Mouse (Mus musculus) common myeloid progenitor, adult 5-6 weeks (primary cell): ENCODE data around the gene Atrip. TPM values are rescaled to one million over a fixed set of nuclear protein-coding genes. Genes with fewer than 3 reads are reported as not detected.

Source experiments
- ATAC-seq: replicated peaks from 2 replicates; pipeline ENCODE4 v1.8.0; 2016; ENCODE audit warnings: low read depth, mild to moderate bottlenecking, moderate TSS enrichment, inconsistent platforms; ENCODE audit not compliant: poor library complexity, severe bottlenecking
- total RNA-seq: library from RNA; stranded (forward); fragments of 200-1000, 187-1606 nt; gene quantifications from 2 replicates; pipeline ENCODE4 v1.2.3, GENCODE M21; 2017

Atrip gene
- total RNA-seq, 1 experiment from 2014 or later = 22.5 TPM

DNA sequence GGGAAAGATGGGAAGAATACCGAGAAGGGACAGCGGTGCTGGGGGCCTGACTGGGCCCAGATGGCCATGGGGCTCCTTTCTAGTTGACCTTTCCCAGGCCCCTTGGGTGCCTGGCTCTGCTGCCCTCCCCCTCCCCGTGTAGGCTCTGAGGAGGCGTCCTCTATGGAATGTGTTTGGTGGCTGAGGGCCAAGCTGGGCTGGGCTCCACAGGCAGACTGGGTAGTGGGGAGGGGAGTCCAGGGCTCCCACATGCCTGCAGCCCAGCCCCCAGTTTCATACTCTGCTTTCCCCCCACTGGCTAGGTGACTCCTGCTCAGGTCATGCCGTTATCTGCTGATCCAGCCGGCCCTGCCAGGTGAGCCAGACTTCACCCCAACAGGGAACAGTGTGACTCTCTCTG is 25.0 kb upstream of the Atrip start:
- ATAC-seq = no peak

DNA sequence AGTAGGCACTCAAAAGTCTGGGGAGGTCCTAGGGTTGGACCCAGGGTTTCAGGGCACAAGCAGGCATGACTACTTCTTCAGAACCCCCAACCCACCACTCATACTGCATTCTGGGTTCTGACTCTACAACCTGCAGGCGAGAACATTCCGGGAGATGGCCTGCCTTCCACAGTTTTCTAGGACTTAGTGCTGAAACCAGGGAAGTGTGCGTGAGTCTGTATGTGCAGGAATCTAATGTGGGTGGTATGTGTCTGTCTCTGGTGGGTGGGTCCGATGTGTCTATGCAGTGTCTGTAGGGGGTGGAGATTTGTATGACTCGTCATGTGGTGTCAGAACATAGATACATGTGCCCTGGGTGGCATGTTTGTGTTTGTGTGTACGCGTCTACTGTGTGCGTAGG is 24.4 kb upstream of the Atrip start:
- ATAC-seq = no peak

DNA sequence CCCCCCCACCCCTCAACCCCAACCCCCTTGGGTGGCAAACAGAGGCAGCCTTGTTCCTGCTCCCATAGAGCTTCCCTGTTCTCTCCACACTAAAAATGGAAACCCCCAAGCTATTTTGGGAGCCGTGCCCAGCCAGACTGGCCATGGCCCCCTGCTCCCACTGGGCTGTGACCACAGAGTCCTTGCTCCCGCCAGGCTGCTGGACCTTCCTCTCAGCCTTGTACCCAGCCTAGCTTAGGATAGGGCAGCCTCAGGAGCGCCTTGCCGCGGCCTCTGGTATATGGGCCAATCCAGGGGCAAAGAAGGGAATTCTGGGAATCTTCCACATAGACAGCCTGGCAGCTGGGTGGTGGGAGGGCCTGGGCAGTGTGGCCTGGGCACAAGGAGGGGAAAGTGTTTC is 23.9 kb upstream of the Atrip start:
- no peak for ATAC-seq

DNA sequence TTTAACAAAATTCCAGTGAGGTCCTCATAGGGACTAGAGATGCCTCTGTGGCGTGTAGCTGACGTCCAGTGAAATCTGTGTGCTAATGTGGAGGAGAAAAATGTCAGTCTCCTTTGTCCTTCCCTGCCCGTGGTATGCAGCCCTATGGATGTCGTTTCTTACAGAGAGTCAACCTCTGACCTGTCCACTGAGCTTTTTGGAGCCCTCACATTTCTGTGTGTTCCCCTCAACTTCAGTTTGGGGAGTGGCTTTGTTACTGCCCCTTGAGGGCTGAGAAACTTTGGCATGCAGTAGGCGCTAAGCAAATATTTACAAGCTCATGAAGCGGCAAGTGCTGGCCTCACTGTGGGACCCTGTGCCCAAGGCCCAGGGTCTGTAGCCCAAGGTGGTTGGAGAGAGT is 23.4 kb upstream of the Atrip start:
- ATAC-seq = no peak

DNA sequence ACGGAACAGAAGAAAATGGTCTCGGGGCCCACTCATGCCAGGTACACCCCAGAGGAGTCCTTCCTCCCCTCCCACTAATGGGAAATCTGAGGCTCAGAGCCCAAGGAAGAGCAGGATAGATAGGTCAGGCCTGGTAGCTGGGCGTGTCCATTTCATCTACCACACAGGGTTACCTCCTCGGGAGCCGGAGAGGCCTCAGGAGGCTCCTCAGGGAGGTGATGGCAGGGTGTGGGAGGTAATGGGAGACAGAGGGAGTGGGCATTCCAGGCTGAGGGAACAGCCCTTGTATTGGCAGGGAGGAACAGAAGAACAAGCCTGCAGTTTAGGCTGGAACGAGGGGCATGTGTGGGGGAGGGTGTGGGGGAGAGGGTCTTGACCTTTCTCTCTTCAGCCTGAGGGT is 22.9 kb upstream of the Atrip start:
- ATAC-seq = no peak

DNA sequence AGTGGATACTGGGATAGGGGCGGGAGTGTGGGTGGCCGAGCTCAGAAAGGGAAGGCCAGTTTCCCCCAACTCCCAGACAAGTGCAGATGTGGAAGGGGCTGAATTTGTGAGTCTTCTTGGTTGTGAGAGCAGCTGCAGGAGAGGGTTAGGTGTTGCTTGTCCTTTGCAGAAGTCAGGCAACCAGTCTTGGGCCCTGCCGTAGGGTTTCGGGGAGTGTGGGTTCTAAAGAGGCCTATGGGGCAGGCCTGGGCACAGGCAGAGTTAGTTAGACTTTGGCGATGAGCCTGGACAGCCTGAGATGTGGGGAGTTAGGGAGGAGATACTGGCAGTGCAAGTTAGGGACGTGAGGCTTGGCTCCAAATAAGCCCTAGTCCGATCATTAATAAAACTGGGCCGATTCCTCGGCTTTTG is 22.3 kb upstream of the Atrip start:
- ATAC-seq = no peak

DNA sequence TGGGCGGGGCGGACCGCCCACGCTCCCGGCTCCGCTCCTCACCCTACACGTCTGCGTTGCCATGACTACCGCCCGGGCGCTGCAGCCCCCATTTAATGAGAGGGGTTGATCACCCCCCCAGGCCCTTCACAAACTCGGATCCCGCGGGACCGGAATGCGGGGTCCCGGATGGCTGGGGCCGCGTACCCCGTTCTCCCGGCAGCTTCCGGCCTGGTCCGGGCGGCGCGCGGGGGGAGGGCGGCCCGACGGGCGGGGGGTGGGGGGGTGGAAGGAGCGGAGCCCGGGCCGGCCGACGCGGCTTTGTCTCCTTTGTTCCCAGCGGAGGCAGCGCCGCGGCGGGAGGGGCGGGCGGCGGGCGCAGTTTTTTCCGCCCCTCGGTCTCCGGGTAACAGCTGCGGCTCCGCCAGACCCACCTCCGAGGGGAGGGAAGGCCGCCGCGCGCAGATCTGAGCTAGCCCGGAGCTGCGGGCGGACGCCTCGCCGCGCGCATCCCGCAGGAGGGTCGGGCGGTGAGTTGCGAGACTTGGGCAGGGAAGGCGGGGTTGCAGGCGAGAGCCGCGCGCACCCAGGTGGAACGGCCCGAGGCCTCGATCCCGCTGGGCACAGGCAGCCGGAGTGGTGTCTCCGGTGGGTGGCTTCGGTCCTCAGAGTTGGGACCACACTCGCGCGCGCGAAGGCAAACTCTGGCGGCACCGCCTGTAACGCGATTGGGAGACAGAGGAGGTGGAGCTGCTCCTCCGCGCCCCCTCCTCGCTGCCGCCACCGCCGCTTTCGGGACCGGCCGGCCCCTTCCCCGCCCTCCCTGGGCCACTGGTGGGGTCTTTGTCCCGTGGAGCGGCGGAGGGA is 21.4 kb upstream of the Atrip start, which contains the start of gene Plxnb1:
TSS of gene Plxnb1 (plus strand) at position 253 of the 846 bp plus-strand sequence.
- peak; percentile 51 for ATAC-seq

DNA sequence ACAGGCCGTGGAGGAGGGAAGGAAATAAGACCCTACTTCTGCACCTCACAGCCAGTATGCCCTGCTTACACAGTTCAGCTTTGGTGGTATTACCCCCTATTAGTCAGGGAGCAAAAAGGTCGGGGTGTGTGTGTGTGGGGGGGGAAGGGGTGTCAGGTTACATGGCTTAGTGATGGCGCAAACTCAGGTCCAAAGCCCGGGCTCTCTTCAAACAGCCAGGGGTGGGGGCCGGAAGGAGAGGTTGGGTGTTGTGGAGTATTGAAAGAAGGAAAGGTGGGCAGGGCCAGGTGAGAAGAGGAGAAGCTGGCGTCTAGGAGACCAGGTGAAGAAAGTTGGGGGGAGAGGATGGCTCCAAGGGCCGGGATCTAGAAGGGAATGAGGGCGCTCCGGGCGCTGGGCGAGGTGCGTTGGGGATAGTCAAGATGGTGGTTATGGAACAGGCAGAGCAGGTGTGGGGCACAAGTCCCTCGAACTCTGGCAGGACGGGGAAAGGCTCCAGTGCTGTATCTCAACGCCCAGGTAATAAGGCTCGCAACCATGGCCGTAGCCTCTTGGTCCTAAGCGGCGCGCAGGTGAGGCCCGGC is 20.7 kb upstream of the Atrip start:
- ATAC-seq = peak; percentile 17; the same call in 1 of the 2 replicates

DNA sequence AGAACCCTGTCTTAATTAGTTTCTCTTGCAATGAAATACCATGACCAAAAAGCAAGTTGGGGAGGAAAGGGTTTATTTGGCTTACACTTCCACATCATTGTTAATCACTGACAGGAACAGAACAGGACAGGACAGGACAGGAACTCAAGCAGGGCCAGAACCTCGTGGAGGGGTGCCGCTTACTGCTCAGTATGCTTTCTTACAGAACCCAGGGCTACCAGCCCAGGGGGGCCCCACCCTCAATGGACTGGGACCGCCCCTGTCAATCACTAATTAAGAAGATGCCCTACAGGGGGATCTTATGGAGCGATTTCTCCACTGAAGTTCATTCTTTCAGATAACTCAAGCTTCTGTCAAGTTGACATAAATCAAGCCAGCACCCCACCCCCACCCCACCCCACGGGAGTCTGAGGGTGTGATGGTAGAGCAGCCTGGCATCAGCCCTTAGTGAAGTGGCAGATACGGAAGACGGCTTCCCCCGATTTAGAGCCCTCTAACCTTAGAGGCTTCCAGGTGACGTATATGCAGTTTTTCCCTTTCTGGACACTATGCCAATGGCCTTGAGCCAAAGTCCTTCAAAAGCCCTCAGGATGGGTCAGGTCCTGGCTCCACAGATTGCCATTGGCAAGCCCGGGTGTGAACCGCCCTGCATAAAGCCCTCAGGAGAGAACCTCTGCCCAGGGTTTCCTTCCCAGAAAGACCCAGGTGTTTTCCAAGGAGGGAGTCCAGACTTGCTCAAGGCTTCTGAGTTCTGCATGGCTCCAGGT is 20.0 kb upstream of the Atrip start:
- no peak for ATAC-seq

DNA sequence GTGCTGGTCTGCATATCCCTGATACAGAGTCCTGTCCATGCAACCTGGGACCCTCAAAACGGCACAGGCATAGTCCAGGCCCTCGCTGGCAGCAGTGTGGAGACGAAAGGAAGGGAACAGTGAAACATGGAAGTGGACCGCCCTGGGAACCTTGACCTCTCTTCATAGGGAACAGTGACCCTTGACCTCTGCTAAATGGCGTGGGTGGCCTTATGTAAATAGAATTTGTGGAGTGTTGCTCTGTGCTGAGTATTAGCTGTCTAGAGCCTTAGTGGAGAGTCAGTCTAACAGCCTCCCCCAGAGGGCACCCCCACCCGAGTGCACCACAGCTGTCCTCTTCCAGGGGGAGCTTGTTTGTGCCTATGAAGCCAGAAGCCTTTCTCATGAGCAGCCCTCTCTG is 18.9 kb upstream of the Atrip start:
- no peak for ATAC-seq

DNA sequence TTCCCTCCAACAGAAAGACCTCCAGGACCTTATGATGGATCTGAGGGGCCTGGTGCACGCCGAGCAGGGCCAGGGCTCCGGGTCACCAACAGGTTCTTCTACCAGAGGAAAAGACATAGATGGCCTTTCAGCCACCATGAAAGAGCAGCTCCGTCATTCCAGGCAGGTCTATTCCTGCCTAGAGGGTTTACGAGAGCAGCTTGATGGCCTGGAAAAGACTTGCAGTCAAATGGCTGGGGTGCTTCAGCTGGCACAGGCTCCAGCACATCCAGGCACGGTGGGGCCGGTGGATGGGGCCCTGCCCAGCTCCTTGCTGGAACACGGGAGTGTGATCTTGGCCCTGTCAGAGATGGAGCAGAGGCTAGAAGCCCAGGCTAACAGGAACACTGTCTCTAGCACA is 17.9 kb upstream of the Atrip start:
- no peak for ATAC-seq

DNA sequence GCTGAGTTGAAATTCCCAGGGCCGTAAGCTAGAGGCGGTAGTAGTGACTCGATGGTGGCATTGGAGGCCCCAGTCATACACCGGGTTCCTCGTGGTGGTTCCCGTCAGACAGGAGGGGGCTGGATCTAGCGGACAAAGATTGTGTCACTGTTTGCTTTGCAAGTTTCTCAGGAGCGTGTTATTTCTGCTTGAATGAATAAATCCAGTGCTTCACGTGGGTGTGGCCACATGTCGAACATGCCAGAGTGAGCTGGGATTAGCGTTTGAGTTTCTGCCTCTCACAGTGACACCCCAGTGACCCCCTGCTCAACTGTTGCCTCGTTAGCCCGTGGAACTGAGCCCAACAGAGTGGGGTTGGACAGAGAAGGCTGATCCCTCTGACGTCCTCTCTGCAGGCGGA is 16.5 kb upstream of the Atrip start:
- no peak for ATAC-seq

DNA sequence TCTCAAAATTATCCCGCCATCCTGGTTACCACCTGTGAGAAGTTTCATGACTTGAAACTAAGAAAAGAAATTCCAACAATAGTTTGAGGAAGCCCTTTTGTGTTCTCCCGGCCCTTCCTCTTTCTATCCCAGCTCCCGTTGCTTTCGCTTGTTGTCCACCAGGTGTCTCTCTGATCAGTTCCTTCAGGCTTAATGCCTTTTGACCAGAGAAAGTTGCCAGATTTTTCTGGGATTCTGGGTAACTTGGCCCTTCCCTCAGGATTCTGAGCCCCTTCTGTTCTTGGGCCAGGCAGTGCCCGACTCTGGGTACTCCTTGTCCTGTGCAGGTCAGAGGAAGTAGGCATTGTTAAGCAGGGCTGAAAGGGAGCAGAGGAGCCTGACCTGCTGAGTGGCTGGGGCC is 14.1 kb upstream of the Atrip start:
- no peak for ATAC-seq

DNA sequence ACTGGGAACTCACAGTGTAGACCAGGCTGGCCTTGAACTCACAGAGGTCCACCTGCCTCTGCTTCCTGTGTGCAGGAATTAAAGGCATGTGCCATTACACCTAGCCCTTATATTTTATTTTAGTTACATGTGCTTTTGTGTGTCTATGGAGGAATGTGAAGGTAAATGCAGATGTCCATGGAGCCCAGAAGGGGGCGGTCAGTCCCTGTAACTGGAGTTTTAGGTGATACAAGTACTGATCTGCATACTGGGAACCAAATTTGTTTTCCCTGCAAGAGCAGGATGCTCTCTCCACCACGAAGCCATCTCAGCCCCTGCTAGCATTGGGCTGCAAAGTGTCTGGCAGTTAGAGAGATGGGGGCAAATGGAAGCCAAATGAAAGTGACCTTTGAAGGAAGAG is 11.0 kb upstream of the Atrip start:
- ATAC-seq = no peak

DNA sequence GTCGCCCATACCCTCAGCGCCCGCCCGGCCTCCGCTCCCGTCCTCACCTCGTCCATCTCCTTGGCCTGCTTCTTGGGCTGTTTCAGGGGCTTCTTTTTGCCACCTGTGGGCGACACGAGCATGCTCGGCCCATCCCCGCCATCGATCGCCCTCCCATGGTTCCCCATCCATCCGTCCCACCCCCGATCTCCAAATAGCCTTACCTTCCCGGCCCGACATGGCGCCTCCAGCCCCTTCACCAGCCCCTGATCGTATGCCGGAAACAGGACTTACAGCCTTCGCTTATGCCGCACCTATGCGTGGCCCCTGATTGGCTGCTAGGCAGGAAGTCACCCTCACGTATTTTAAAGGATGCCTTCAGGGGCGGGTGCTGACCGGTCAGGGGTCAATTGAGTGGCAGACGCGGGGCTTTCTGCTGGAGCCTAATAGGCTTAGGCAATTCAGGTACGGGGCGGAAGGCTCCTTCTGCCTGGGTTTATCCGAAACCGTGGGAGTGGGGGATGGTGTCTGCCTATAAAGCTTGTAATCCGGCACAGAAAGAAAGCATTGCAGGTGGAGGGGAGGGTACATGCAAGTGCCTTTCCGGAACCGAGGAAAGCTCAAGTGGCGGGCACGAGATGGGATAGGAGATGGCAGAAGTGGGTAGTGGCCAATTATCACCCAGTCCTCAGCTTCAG is 8.3 kb upstream of the Atrip start, which contains the start of the genes Ccdc51 and Tma7:
TSS of gene Ccdc51 (plus strand) at position 370 of the 677 bp plus-strand sequence.
TSS of gene Tma7 (minus strand) at position 464 of the 677 bp plus-strand sequence.
- ATAC-seq = peak; percentile 99

DNA sequence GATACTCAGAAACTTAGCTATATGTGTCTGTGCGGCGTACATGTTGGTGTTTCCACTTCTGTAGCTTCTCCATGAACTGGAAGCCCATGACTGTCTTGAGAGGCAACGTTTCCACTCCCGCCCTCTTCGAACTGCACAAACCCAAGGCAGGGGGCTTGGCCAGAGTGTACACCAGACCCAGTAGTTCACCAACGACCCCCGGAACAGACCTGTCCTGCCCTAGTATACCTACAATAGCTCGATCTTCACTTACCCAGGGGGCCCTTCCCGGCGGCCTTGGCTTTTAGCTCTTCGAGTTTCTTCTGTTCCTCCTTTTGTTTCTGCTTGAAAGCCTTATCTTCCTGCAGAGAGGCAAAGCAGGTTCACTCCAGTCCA is 7.8 kb upstream of the Atrip start:
- no peak for ATAC-seq

DNA sequence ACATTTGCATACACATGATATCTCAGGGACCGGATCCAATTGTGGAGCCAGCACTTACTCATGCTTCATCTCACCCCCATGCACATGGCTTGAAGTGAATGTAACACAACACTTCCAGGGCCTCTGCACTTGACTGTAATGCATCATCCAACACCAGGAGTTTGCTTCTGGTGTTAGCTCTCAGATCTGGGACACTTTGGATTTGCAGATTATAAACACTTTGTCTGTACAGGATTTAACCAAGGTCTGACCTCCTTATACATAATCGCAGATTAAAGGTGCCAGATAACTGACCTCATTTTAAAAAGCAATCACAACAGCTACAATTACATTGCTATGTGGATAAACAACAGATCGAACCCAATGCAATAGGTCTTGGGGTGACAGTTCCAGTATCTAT is 6.6 kb upstream of the Atrip start:
- no peak for ATAC-seq

DNA sequence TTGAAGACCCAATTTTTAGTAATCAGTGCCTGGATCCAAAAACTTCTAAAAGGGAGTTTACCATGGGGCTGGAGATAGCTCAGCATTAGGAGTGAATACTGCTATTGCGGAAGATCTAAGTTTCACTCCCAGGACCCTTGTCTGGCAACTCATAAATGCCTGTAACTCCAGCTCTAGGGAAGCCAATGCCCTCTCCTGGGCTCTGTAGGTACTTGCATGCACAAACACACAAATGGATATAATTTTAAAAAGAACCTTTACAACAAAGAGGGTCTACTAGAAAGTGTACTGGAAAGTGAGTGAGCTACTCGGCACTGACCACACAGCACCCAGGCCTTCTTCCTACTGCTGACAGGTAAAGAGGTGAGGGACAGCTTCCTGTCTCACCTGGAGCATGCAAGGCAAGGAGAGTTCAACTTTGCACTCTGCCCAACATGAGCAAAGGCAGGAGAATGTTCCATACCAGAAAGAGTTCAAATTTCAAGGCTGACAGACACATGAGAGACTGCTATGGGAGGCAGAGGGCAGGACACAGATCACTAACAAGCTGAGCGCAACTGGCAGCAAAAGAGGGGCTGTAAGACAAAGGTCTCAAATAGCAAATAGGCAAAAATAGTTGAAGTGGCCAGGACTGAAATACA is 5.7 kb downstream of the Atrip start:
- no peak for ATAC-seq

DNA sequence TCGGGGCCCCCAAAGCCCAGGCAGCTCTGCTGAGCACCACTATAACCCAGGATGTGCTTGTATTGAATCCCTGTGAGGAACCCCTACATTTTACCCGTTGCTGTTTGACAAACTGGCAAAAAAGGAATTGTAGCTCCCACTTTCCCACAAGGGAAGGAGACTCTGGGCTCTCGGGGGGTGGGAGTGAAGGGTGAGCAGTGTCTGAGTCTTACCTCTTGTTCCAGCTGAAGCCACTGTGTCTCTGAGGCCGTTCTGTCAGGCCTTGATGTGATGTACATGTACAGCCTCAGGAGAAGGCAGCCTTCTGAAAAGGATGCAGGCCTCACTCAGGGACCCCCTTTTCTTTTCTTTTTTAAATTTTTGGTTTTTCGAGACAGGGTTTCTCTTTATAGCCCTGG is 13.0 kb downstream of the Atrip start:
- ATAC-seq = no peak
